Mouse (Mus musculus) B cell, adult 62 days (primary cell): Measurements from ENCODE around the gene Il1f8. TPM values are rescaled to one million over a fixed set of nuclear protein-coding genes. Genes with fewer than 3 reads are reported as not detected.

ENCODE experiments used
- total RNA-seq: library from RNA; stranded (reverse); gene quantifications from 4 replicates; pipeline ENCODE4 v1.2.4, GENCODE M21; 2023

Il1f8 gene
- not detected in 4 replicates for total RNA-seq

DNA sequence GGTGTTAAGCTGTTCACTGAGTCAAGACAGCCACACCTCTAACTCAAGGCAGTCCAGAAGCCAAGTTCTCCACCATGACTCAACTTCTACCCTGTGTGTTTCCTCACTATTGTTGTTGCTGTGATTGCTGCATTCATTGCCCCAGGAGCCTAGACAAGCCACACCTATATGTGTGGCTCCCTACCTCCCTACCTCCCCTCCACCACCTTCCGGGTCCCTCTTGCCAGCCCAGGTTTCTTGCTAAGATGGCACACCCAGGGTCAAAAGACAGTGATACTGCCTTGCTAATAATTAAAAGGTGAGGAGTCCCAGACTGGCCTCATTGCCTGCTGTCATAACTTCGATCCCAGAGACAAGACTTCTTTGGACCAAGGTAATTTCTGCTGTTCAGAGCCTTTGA is at the start of gene Il1f8:
Gene Il1f8 (plus strand): TSS at position 301 of the 400 bp plus-strand sequence.

GRCm38 (mm10) chr2:24186176-24186575 is 33.2 kb downstream of the Il1f8 start, which contains the start of gene Il1f9:
Gene Il1f9 (plus strand): TSS chr2:24186476.

Other genes starting within 250 kb of the Il1f8 start
- not detected in 4 replicates for gene Hnmt, start 103.8 kb upstream of the Il1f8 start, total RNA-seq
- gene Tbpl2, start 56.6 kb upstream of the Il1f8 start, total RNA-seq, result not detected in 4 replicates
- gene Il1f9, start 33.3 kb downstream of the Il1f8 start, total RNA-seq, result not detected in 4 replicates
- not detected in 4 replicates for gene Il1f6, start 62.3 kb downstream of the Il1f8 start, total RNA-seq
- not detected in 4 replicates for gene Il1f5, start 123.8 kb downstream of the Il1f8 start, total RNA-seq
- gene Il1f10, start 138.0 kb downstream of the Il1f8 start, total RNA-seq, result not detected in 4 replicates
- not detected in 4 replicates for gene Il1rn, start 183.7 kb downstream of the Il1f8 start, total RNA-seq
- gene Psd4, start 214.4 kb downstream of the Il1f8 start, total RNA-seq, result 177 to 191 TPM (median 186 TPM) in 4 replicates